Mouse (Mus musculus) CH12.LX (cell line): ENCODE measurements around the gene Sgf29. TPM values are rescaled to one million over a fixed set of nuclear protein-coding genes. Genes with fewer than 3 reads are reported as not detected.
"Not testable (repeated sequence)": the region's sequence is repeated elsewhere in the genome, so short reads cannot be mapped to it uniquely, and the experiment has no call there.

Experiments
- DNase-seq: peaks from one replicate; pipeline ENCODE4 v3.0.0-alpha.2; 2013; ENCODE audit errors: extremely low read depth
- H3K27ac ChIP-seq: 2 replicates; pipeline ENCODE4 v1.5.1; 2012; ENCODE audit warnings: low read depth, mild to moderate bottlenecking, control low read depth, moderate library complexity; ENCODE audit not compliant: insufficient read depth
- H3K27me3 ChIP-seq: replicated peaks from 2 replicates; pipeline ENCODE3; 2012; ENCODE audit warnings: inconsistent platforms
- H3K36me3 ChIP-seq, 2 experiments: replicated peaks in 1 of 2; 2 replicates each; pipeline versions ENCODE3 to v1.6.1; 2012; ENCODE audit warnings: inconsistent platforms in 1 of 2, low read length in 1 of 2, mild to moderate bottlenecking in 1 of 2, mixed read lengths in 1 of 2, moderate library complexity in 1 of 2; ENCODE audit not compliant: control insufficient read depth in 1 of 2, insufficient read depth in 1 of 2
- H3K4me1 ChIP-seq, 2 experiments: 2 replicates each; pipeline ENCODE4 v1.6.1; 2012; ENCODE audit warnings: inconsistent platforms in 1 of 2, moderate library complexity in 1 of 2; ENCODE audit not compliant: insufficient read depth in 2 of 2, control insufficient read depth in 1 of 2
- H3K4me2 ChIP-seq: 2 replicates; pipeline ENCODE4 v1.6.1; 2012; ENCODE audit warnings: low read depth, mild to moderate bottlenecking, control low read depth; ENCODE audit not compliant: poor library complexity, insufficient read depth, severe bottlenecking
- H3K4me3 ChIP-seq, 3 experiments: fragments of 150-350 bp in 1 of 3; sonication (generic) in 1 of 3; replicated peaks in 1 of 3; 2 replicates each; pipeline versions ENCODE3 to v1.5.1; 2011 to 2012; ENCODE audit warnings: low read depth in 2 of 3, low read length in 2 of 3, mild to moderate bottlenecking in 2 of 3, moderate library complexity in 2 of 3, control low read depth in 1 of 3, improper control_type of control experiment in 1 of 3, inconsistent platforms in 1 of 3, mixed read lengths in 1 of 3; ENCODE audit not compliant: poor library complexity in 1 of 3
- H3K79me2 ChIP-seq: replicated peaks from 2 replicates; pipeline ENCODE4 v1.6.1; 2012; ENCODE audit warnings: mild to moderate bottlenecking, moderate library complexity; ENCODE audit not compliant: control insufficient read depth, poor library complexity, insufficient read depth, severe bottlenecking; ENCODE audit errors: extremely low read depth
- H3K9ac ChIP-seq: 2 replicates; pipeline ENCODE4 v1.6.1; 2012; ENCODE audit warnings: low read depth, mild to moderate bottlenecking, control low read depth, moderate library complexity; ENCODE audit not compliant: insufficient read depth
- H3K9me3 ChIP-seq: replicated peaks from 2 replicates; pipeline ENCODE3; 2012; ENCODE audit warnings: low read length, inconsistent platforms, mixed read lengths
- CHD1 ChIP-seq: IDR thresholded peaks from 2 replicates; pipeline ENCODE4 v1.6.1; 2012; ENCODE audit warnings: low read depth, low read length, improper control_type of control experiment, inconsistent platforms
- CHD2 ChIP-seq: IDR thresholded peaks from 2 replicates; pipeline ENCODE4 v1.6.1; 2011; ENCODE audit warnings: low read length, improper control_type of control experiment
- CTCF ChIP-seq, 2 experiments: IDR thresholded peaks in 1 of 2; conservative IDR thresholded peaks in 1 of 2; 2 replicates each; pipeline ENCODE4 v1.5.1; 2011 to 2012; ENCODE audit warnings: low read depth in 2 of 2, low read length in 2 of 2, improper control_type of control experiment in 1 of 2, inconsistent platforms in 1 of 2, mild to moderate bottlenecking in 1 of 2, moderate library complexity in 1 of 2
- ELF1 ChIP-seq: IDR thresholded peaks from 2 replicates; pipeline ENCODE4 v1.6.1; 2014; ENCODE audit warnings: low read depth, mild to moderate bottlenecking, inconsistent platforms, low read length, improper control_type of control experiment
- GABPA ChIP-seq: IDR thresholded peaks from 2 replicates; pipeline ENCODE4 v1.6.1; 2012; ENCODE audit warnings: low read depth, low read length, improper control_type of control experiment, inconsistent platforms; ENCODE audit not compliant: insufficient replicate concordance
- HCFC1 ChIP-seq: IDR thresholded peaks from 2 replicates; pipeline ENCODE4 v1.6.1; 2012; ENCODE audit warnings: low read depth, mild to moderate bottlenecking, inconsistent platforms, low read length, improper control_type of control experiment
- IRF4 ChIP-seq: IDR thresholded peaks from 2 replicates; pipeline ENCODE4 v1.6.1; 2014; ENCODE audit warnings: low read depth, mild to moderate bottlenecking, inconsistent platforms, low read length, improper control_type of control experiment
- JUND ChIP-seq: conservative IDR thresholded peaks from 2 replicates; pipeline ENCODE4 v1.6.1; 2011; ENCODE audit warnings: low read depth, low read length, improper control_type of control experiment
- MAFK ChIP-seq: IDR thresholded peaks from 2 replicates; pipeline ENCODE4 v1.6.1; 2011; ENCODE audit warnings: low read length, improper control_type of control experiment; ENCODE audit not compliant: insufficient replicate concordance
- MYC ChIP-seq: IDR thresholded peaks from 2 replicates; pipeline ENCODE4 v1.6.1; 2011; ENCODE audit warnings: low read depth, mild to moderate bottlenecking, improper control_type of control experiment, low read length
- NRF1 ChIP-seq: IDR thresholded peaks from 2 replicates; pipeline ENCODE4 v1.6.1; 2014; ENCODE audit warnings: low read depth, mild to moderate bottlenecking, inconsistent platforms, low read length, improper control_type of control experiment, moderate library complexity
- POLR2A ChIP-seq: IDR thresholded peaks from 2 replicates; pipeline ENCODE4 v1.6.1; 2011; ENCODE audit warnings: low read depth, mild to moderate bottlenecking, improper control_type of control experiment, low read length
- RAD21 ChIP-seq: IDR thresholded peaks from 2 replicates; pipeline ENCODE4 v1.6.1; 2011; ENCODE audit warnings: low read depth, mild to moderate bottlenecking, low read length, improper control_type of control experiment, moderate library complexity
- RCOR1 ChIP-seq: conservative IDR thresholded peaks from 2 replicates; pipeline ENCODE4 v1.6.1; 2012; ENCODE audit warnings: low read depth, mild to moderate bottlenecking, inconsistent platforms, low read length, improper control_type of control experiment
- SMC3 ChIP-seq: IDR thresholded peaks from 2 replicates; pipeline ENCODE4 v1.6.1; 2011; ENCODE audit warnings: low read depth, low read length, improper control_type of control experiment
- TBP ChIP-seq: conservative IDR thresholded peaks from 2 replicates; pipeline ENCODE4 v1.6.1; 2011; ENCODE audit warnings: low read depth, low read length, improper control_type of control experiment
- USF1 ChIP-seq: IDR thresholded peaks from 2 replicates; pipeline ENCODE4 v1.6.1; 2014; ENCODE audit warnings: low read depth, mild to moderate bottlenecking, inconsistent platforms, low read length, improper control_type of control experiment
- USF2 ChIP-seq: conservative IDR thresholded peaks from 2 replicates; pipeline ENCODE4 v1.6.1; 2011; ENCODE audit warnings: low read depth, low read length, improper control_type of control experiment
- dilution Hi-C: fragments of 300-500 bp; cut with MboI; formaldehyde crosslinking; loops from 2 replicates; pipeline ENCODE4 v1.14.3; 2020; ENCODE audit warnings: low sequenced_read_pairs; ENCODE audit not compliant: extremely low pct_unique_long_range_greater_than_20kb, extremely low pct_ligation_motif_present
- in situ Hi-C: fragments of 300-500 bp; cut with MboI; formaldehyde crosslinking; loops from 3 replicates; pipeline ENCODE4 v1.14.3; 2019; ENCODE audit warnings: low sequenced_read_pairs, low pct_ligation_motif_present, low pct_unique_long_range_greater_than_20kb, mixed read lengths
- polyA plus RNA-seq: library from polyadenylated mRNA; unstranded; fragments of >175 nt; gene quantifications from 2 replicates; pipeline ENCODE4 v1.2.1, GENCODE M21; 2012; ENCODE audit warnings: low read depth; ENCODE audit not compliant: insufficient read length
- total RNA-seq, 2 experiments: library from RNA; depleted of rRNA; stranded (reverse); fragments of 300-350 nt in 1 of 2; fragments of >200 nt in 1 of 2; gene quantifications; 2 replicates each; pipeline ENCODE4 v1.2.3; 2012 to 2014

The Sgf29 gene
- total and polyA plus RNA-seq, 3 experiments = 20.5 to 71.7 (median 55.6) TPM

DNA sequence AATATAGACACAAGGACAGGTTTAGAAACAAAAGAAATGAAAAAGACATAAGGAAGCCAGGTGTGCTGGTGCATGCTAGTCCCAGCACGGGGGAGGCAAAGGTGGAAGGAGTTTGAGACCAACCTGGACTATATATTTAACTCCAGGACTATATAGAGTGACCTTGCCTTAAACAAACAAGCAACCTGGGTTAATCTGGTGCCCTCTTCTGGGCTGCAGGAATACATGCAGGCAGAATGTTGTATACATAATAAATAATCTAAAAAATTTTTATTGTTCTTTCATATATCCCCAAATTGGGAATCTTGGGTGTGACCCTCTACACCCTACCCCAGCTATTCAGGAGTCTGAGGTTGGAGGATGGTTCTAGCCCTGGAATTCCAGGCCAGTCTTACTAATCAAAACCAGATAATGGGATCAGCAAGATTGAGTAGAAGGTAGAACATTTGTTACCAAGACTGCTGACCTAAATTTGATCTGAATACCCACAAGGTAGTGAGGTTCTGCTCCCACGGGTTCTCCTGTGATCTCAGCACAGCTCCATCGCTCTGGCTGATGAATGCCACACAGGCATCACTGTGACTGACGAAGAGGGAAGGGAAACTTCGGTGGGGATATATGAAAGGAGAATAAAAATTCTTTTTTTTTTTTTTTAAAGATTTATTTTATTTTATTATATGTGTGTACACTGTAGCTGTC, 6.4 kb upstream of the Sgf29 start:
- dilution Hi-C loops (no loop called here), in situ Hi-C loops (loop anchor here (5.0 to 10.0 kb wide), 2 partner anchors 50 to 472 kb away; no protein-coding TSS in a partner anchor)
- H3K4me3 ChIP-seq = no peak overlapping the region
- H3K9me3 ChIP-seq = no peaks in the 10 kb centered on the region
- H3K4me2 ChIP-seq = no peak overlapping the region
- peaks cover 13 to 41% of the 10 kb centered on the region in 2 experiments for H3K4me1 ChIP-seq
- no peak overlapping the region for H3K27ac ChIP-seq
- H3K79me2 ChIP-seq = no peaks in the 10 kb centered on the region
- no peaks in the 10 kb centered on the region for H3K27me3 ChIP-seq
- peak overlapping the region; percentile 24; the same call in 1 of the 2 replicates for H3K9ac ChIP-seq
- H3K36me3 ChIP-seq = no peaks in the 10 kb centered on the region
- TF ChIP-seq JUND (no peak), CHD1 (no peak), CTCF (conservative IDR thresholded peaks at IDR 0.05 in 1 of 2, IDR thresholded peaks at IDR 0.05 in 1 of 2; ENCODE audit: low read depth in 2 of 2, low read length in 2 of 2) (peak in 1 of 2 experiments; percentile 49; a peak in 3 of 4 replicates), SMC3 (no peak), RCOR1 (no peak), GABPA (no peak), MYC (no peak), USF1 (no peak), HCFC1 (no peak), ELF1 (peak; percentile 58; the same call in 1 of the 2 replicates), USF2 (no peak), MAFK (no peak), POLR2A (no peak), CHD2 (no peak), NRF1 (no peak)
- DNase-seq = no peak

GRCm38 (mm10) chr7:126643244-126643617, 5.9 kb upstream of the Sgf29 start:
- H3K9ac ChIP-seq, H3K4me3 ChIP-seq, H3K27ac ChIP-seq, H3K27me3 ChIP-seq, H3K9me3 ChIP-seq, H3K79me2 ChIP-seq, H3K4me2 ChIP-seq, dilution Hi-C loops, H3K36me3 ChIP-seq: not testable (repeated sequence)
- peak; percentile 48 for TF ChIP-seq SMC3
- TF ChIP-seq IRF4 = 0 out of 2 replicates have a peak, but pooled peaks have one; percentile 17
- peak; percentile 95 for TF ChIP-seq TBP
- 0 out of 2 replicates have a peak, but pooled peaks have one; percentile 29 for TF ChIP-seq MAFK
- peak; percentile 82 for TF ChIP-seq MYC
- peak; percentile 38 for TF ChIP-seq RAD21
- TF ChIP-seq CTCF (conservative IDR thresholded peaks at IDR 0.05 in 1 of 2, IDR thresholded peaks at IDR 0.05 in 1 of 2; ENCODE audit: low read depth in 2 of 2, low read length in 2 of 2) = peak in 1 of 2 experiments; percentile 76; a peak in 2 of 4 replicates
- in situ Hi-C loops = loop anchor here (5.0 to 10.0 kb wide), 2 partner anchors 49 to 472 kb away; no protein-coding TSS in a partner anchor
- peaks cover 13 to 43% of the 10 kb centered on the region in 2 experiments for H3K4me1 ChIP-seq
- DNase-seq = peak; percentile 51
